Mouse (Mus musculus): ENCODE data around the gene Cnmd. TPM values are rescaled to one million over a fixed set of nuclear protein-coding genes. Genes with fewer than 3 reads are reported as not detected.

Gene Cnmd
- total and polyA plus RNA-seq, 3 experiments: not detected

- no peak overlapping the region for H3K4me2 ChIP-seq (ENCODE audit: insufficient read depth, low read depth, poor library complexity, severe bottlenecking)
- H3K4me1 ChIP-seq (ENCODE audit: control insufficient read depth in 1 of 2, insufficient read depth in 2 of 2): peaks cover 0 to 6% of the 10 kb centered on the region in 2 experiments; a peak in 1 of 4 replicates
- DNase-seq (ENCODE audit: extremely low read depth): no peak
- H3K4me3 ChIP-seq (replicated peaks in 1 of 3; ENCODE audit: low read depth in 2 of 3, low read length in 2 of 3, poor library complexity in 1 of 3): no peak overlapping the region
- no peaks in the 10 kb centered on the region for H3K79me2 ChIP-seq (replicated peaks; ENCODE audit: control insufficient read depth, extremely low read depth, insufficient read depth, poor library complexity, severe bottlenecking)
- H3K9me3 ChIP-seq (replicated peaks; ENCODE audit: low read length): no peaks in the 10 kb centered on the region
- H3K36me3 ChIP-seq (replicated peaks in 1 of 2; ENCODE audit: control insufficient read depth in 1 of 2, insufficient read depth in 1 of 2, low read length in 1 of 2): no peaks in the 10 kb centered on the region
- no peak overlapping the region for H3K27ac ChIP-seq (ENCODE audit: insufficient read depth, low read depth)
- no peak overlapping the region for H3K9ac ChIP-seq (ENCODE audit: insufficient read depth, low read depth)
- TF ChIP-seq HCFC1 (IDR thresholded peaks at IDR 0.05; ENCODE audit: low read depth, low read length) (no peak), USF2 (conservative IDR thresholded peaks at IDR 0.05; ENCODE audit: low read depth, low read length) (no peak), MAZ (IDR thresholded peaks at IDR 0.05; ENCODE audit: low read depth, low read length) (no peak), ZC3H11A (IDR thresholded peaks at IDR 0.05; ENCODE audit: low read depth, low read length) (no peak), NELFE (IDR thresholded peaks at IDR 0.05; ENCODE audit: low read depth, low read length) (no peak), NRF1 (IDR thresholded peaks at IDR 0.05; ENCODE audit: low read depth, low read length) (no peak), POLR2A (IDR thresholded peaks at IDR 0.05; ENCODE audit: low read depth, low read length) (no peak)
- in situ Hi-C loops (cut with MboI; ENCODE audit: low pct_ligation_motif_present, low pct_unique_long_range_greater_than_20kb, low sequenced_read_pairs): no loop called here
- no peaks in the 10 kb centered on the region for H3K27me3 ChIP-seq (replicated peaks)
- dilution Hi-C loops (cut with MboI; ENCODE audit: extremely low pct_ligation_motif_present, extremely low pct_unique_long_range_greater_than_20kb, low sequenced_read_pairs): no loop called here
Measured at GRCm38 (mm10) chr14:79645378-79645777, 16.6 kb downstream of the Cnmd start.

GRCm38 (mm10) chr14:79642063-79642462, 19.9 kb downstream of the Cnmd start:
- Histone ChIP-seq H3K4me3 (replicated peaks in 1 of 3; ENCODE audit: low read depth in 2 of 3, low read length in 2 of 3, poor library complexity in 1 of 3) (no peak overlapping the region), H3K27me3 (replicated peaks) (no peaks in the 10 kb centered on the region), H3K4me1 (ENCODE audit: control insufficient read depth in 1 of 2, insufficient read depth in 2 of 2) (no peaks in the 10 kb centered on the region), H3K9me3 (replicated peaks; ENCODE audit: low read length) (no peaks in the 10 kb centered on the region), H3K4me2 (ENCODE audit: insufficient read depth, low read depth, poor library complexity, severe bottlenecking) (no peak overlapping the region), H3K36me3 (replicated peaks in 1 of 2; ENCODE audit: control insufficient read depth in 1 of 2, insufficient read depth in 1 of 2, low read length in 1 of 2) (no peaks in the 10 kb centered on the region), H3K79me2 (replicated peaks; ENCODE audit: control insufficient read depth, extremely low read depth, insufficient read depth, poor library complexity, severe bottlenecking) (no peaks in the 10 kb centered on the region), H3K9ac (ENCODE audit: insufficient read depth, low read depth) (no peak overlapping the region), H3K27ac (ENCODE audit: insufficient read depth, low read depth) (no peak overlapping the region)
- in situ Hi-C loops (cut with MboI; ENCODE audit: low pct_ligation_motif_present, low pct_unique_long_range_greater_than_20kb, low sequenced_read_pairs): no loop called here
- no peak for DNase-seq (ENCODE audit: extremely low read depth)
- TF ChIP-seq ZNF384 (IDR thresholded peaks at IDR 0.05; ENCODE audit: low read depth, low read length) (no peak), MEF2A (IDR thresholded peaks at IDR 0.05; ENCODE audit: borderline replicate concordance, low read depth, low read length) (no peak), ZMIZ1 (IDR thresholded peaks at IDR 0.05; ENCODE audit: low read depth, low read length) (no peak), E2F4 (IDR thresholded peaks at IDR 0.05; ENCODE audit: insufficient replicate concordance, low read depth, low read length) (no peak), MXI1 (IDR thresholded peaks at IDR 0.05; ENCODE audit: low read depth, low read length) (no peak), SIN3A (IDR thresholded peaks at IDR 0.05; ENCODE audit: low read length) (no peak), ETS1 (conservative IDR thresholded peaks at IDR 0.05; ENCODE audit: low read depth, low read length) (no peak), MAFK (IDR thresholded peaks at IDR 0.05; ENCODE audit: insufficient replicate concordance, low read length) (no peak), JUN (IDR thresholded peaks at IDR 0.05; ENCODE audit: insufficient read depth, low read depth, low read length) (no peak), JUND (conservative IDR thresholded peaks at IDR 0.05; ENCODE audit: low read depth, low read length) (no peak), HCFC1 (IDR thresholded peaks at IDR 0.05; ENCODE audit: low read depth, low read length) (no peak), TCF12 (IDR thresholded peaks at IDR 0.05; ENCODE audit: low read depth, low read length) (no peak), POLR2AphosphoS2 (IDR thresholded peaks at IDR 0.05; ENCODE audit: low read depth, low read length) (no peak), KAT2A (IDR thresholded peaks at IDR 0.05; ENCODE audit: insufficient replicate concordance, low read length) (no peak), CHD1 (IDR thresholded peaks at IDR 0.05; ENCODE audit: low read depth, low read length) (no peak), MAZ (IDR thresholded peaks at IDR 0.05; ENCODE audit: low read depth, low read length) (no peak)
- dilution Hi-C loops (cut with MboI; ENCODE audit: extremely low pct_ligation_motif_present, extremely low pct_unique_long_range_greater_than_20kb, low sequenced_read_pairs): no loop called here
